Mouse (Mus musculus) monocyte, adult 2 months (primary cell): ENCODE data around the gene Atp13a1.

Experiments
- DNase-seq, 2 experiments: peaks; one replicate each; pipeline ENCODE4 v3.0.0; 2022; ENCODE audit warnings: low spot score in 2 of 2, low read depth in 1 of 2

Atp13a1 gene

GRCm38 (mm10) chr8:69799261-69799660, 8.3 kb downstream of the Atp13a1 start:
- no peak for DNase-seq

- DNase-seq = no peak
Measured at GRCm38 (mm10) chr8:69799946-69800345, 9.0 kb downstream of the Atp13a1 start.

GRCm38 (mm10) chr8:69801796-69802195, 10.8 kb downstream of the Atp13a1 start:
- no peak for DNase-seq

- DNase-seq = no peak
Measured at GRCm38 (mm10) chr8:69802216-69802615, 11.3 kb downstream of the Atp13a1 start.

- DNase-seq = no peak
Measured at GRCm38 (mm10) chr8:69803366-69803765, 12.4 kb downstream of the Atp13a1 start.

- no peak for DNase-seq
Measured at GRCm38 (mm10) chr8:69804537-69804936, 13.6 kb downstream of the Atp13a1 start.

GRCm38 (mm10) chr8:69805086-69805485, 14.1 kb downstream of the Atp13a1 start:
- no peak for DNase-seq

- no peak for DNase-seq
Measured at GRCm38 (mm10) chr8:69805491-69805890, 14.5 kb downstream of the Atp13a1 start.

- DNase-seq = no peak
Measured at GRCm38 (mm10) chr8:69807236-69807635, 16.3 kb downstream of the Atp13a1 start.

- peak; percentile 45 to 73 for DNase-seq
Measured at GRCm38 (mm10) chr8:69808094-69808863, 17.3 kb downstream of the Atp13a1 start, which contains the start of gene Gmip. Gmip (plus strand) TSS chr8:69808679.

- peak in 1 of 2 experiments; percentile 39 for DNase-seq
Measured at GRCm38 (mm10) chr8:69808864-69809403, 18.0 kb downstream of the Atp13a1 start.

- no peak for DNase-seq
Measured at GRCm38 (mm10) chr8:69809820-69810219, 18.9 kb downstream of the Atp13a1 start.

GRCm38 (mm10) chr8:69814881-69815280, 23.9 kb downstream of the Atp13a1 start:
- no peak for DNase-seq

- DNase-seq = no peak
Measured at GRCm38 (mm10) chr8:69815396-69815795, 24.4 kb downstream of the Atp13a1 start.

- DNase-seq = no peak
Measured at GRCm38 (mm10) chr8:69820466-69820865, 29.5 kb downstream of the Atp13a1 start.

GRCm38 (mm10) chr8:69821971-69822385, 31.0 kb downstream of the Atp13a1 start:
- DNase-seq = no peak

GRCm38 (mm10) chr8:69822386-69823191, 31.6 kb downstream of the Atp13a1 start, which contains the start of gene Lpar2:
Lpar2 (plus strand) TSS chr8:69822429.
- no peak for DNase-seq

GRCm38 (mm10) chr8:69826371-69826770, 35.4 kb downstream of the Atp13a1 start:
- no peak for DNase-seq

GRCm38 (mm10) chr8:69832298-69832853, 41.4 kb downstream of the Atp13a1 start, which contains the start of gene Pbx4:
Pbx4 (plus strand) TSS chr8:69832491.
- peak; percentile 60 to 79 for DNase-seq

- DNase-seq = no peak
Measured at GRCm38 (mm10) chr8:69837057-69837682, 46.2 kb downstream of the Atp13a1 start.
